Comparison of ENCODE assay signal across 8 mouse cellular contexts in genomic region chr8:123515540-123515897, GRCm38 (mm10). TPM values are rescaled to one million over a fixed set of nuclear protein-coding genes. Genes with fewer than 3 reads are reported as not detected.
A peak's percentile ranks its signal among the peaks of the same experiment; 100 is the strongest.
DNase-seq lines count a peak whose midpoint lies in the region; ATAC-seq and TF ChIP-seq lines count a peak whose summit lies in the region.

No protein-coding gene starts in this region.

- H3K9ac ChIP-seq in heart, embryonic 13.5 days, result no peak overlapping the region
- H3K9ac ChIP-seq in ES-E14 (ENCODE audit: insufficient read depth, low read depth, low read length, poor library complexity, severe bottlenecking), result no peak overlapping the region

- WGBS in heart, embryonic 13.5 days, result 2% methylated on average over 11 of the region's 11 CpGs
- WGBS in midbrain, embryonic 10.5 days, result 2% methylated on average over 11 of the region's 11 CpGs
- WGBS in thymus, adult 2 months, result 7% methylated on average over 11 of the region's 11 CpGs

- in situ Hi-C loops in ES-E14 (cut with MboI; ENCODE audit: low sequenced_read_pairs in 2 of 2, unreplicated experiment in 2 of 2), result no loop called here

- H3K36me3 ChIP-seq in heart, embryonic 13.5 days, result peaks cover 2% of the 10 kb centered on the region
- peaks cover 2% of the 10 kb centered on the region; the same call in 1 of the 2 replicates for H3K36me3 ChIP-seq in ES-E14 (ENCODE audit: control insufficient read depth, insufficient read depth, low read length, poor library complexity, severe bottlenecking)
- H3K36me3 ChIP-seq in midbrain, embryonic 10.5 days, result peaks cover 9% of the 10 kb centered on the region
- no peaks in the 10 kb centered on the region for H3K36me3 ChIP-seq in thymus, adult 2 months (ENCODE audit: control insufficient read depth, insufficient read depth, low read length)

- DNase-seq in heart, postnatal 4 days, result no peak
- no peak for DNase-seq in ES-E14 (ENCODE audit: low read depth, low spot score)
- peak; percentile 20 for DNase-seq in forelimb bud, embryonic 11.5 days (ENCODE audit: low read depth, low spot score)
- no peak for DNase-seq in midbrain, embryonic 10.5 days (ENCODE audit: low spot score)
- DNase-seq in thymus, adult 2 months, result no peak
- no peak for DNase-seq in natural killer cell, adult 2 months (ENCODE audit: low spot score in 2 of 2)
- no peak for DNase-seq in kidney, postnatal 10 days

- H3K4me3 ChIP-seq in heart, embryonic 13.5 days, result peak overlapping the region; percentile 62
- peak overlapping the region; percentile 18 to 37; a peak in 3 of 4 replicates for H3K4me3 ChIP-seq in ES-E14 (ENCODE audit: insufficient read depth in 1 of 2, low read depth in 1 of 2, low read length in 2 of 2, poor library complexity in 1 of 2, severe bottlenecking in 1 of 2)
- H3K4me3 ChIP-seq in midbrain, embryonic 10.5 days, result peak overlapping the region; percentile 82
- no peak overlapping the region for H3K4me3 ChIP-seq in thymus, adult 2 months (ENCODE audit: control insufficient read depth, insufficient read depth, low read length)

- H3K27me3 ChIP-seq in heart, embryonic 13.5 days (replicated peaks), result peaks cover 58% of the 10 kb centered on the region
- H3K27me3 ChIP-seq in midbrain, embryonic 10.5 days (ENCODE audit: low read depth, poor library complexity, severe bottlenecking), result peaks cover 54% of the 10 kb centered on the region
- peaks cover 15% of the 10 kb centered on the region; the same call in 1 of the 2 replicates for H3K27me3 ChIP-seq in thymus, adult 2 months (ENCODE audit: control insufficient read depth, insufficient read depth, low read length)

- no peak for TF ChIP-seq POLR2A in thymus, adult 2 months (IDR thresholded peaks at IDR 0.05; ENCODE audit: control insufficient read depth, extremely low read depth, insufficient read depth, low read length, poor library complexity)

- H3K9me3 ChIP-seq in heart, embryonic 13.5 days, result no peaks in the 10 kb centered on the region
- no peaks in the 10 kb centered on the region for H3K9me3 ChIP-seq in ES-E14 (ENCODE audit: control insufficient read depth, insufficient read depth, low read depth, low read length)
- no peaks in the 10 kb centered on the region for H3K9me3 ChIP-seq in midbrain, embryonic 10.5 days (replicated peaks)

- peaks cover 33% of the 10 kb centered on the region for H3K4me1 ChIP-seq in heart, embryonic 13.5 days
- H3K4me1 ChIP-seq in ES-E14 (ENCODE audit: control insufficient read depth in 2 of 2, insufficient read depth in 2 of 2, low read length in 2 of 2, poor library complexity in 1 of 2), result peaks cover 0 to 3% of the 10 kb centered on the region in 2 experiments; a peak in 2 of 4 replicates
- peaks cover 52% of the 10 kb centered on the region for H3K4me1 ChIP-seq in midbrain, embryonic 10.5 days
- peaks cover 21% of the 10 kb centered on the region for H3K4me1 ChIP-seq in thymus, adult 2 months (replicated peaks; ENCODE audit: control insufficient read depth, insufficient read depth, low read length)

- TF ChIP-seq CTCF in thymus, adult 2 months (IDR thresholded peaks at IDR 0.05; ENCODE audit: borderline replicate concordance, control insufficient read depth, extremely low read depth, insufficient read depth, low read length, poor library complexity), result no peak

- H3K27ac ChIP-seq in heart, embryonic 13.5 days (replicated peaks), result no peak overlapping the region
- no peak overlapping the region for H3K27ac ChIP-seq in ES-E14 (ENCODE audit: insufficient read depth, low read depth, low read length, poor library complexity, severe bottlenecking)
- H3K27ac ChIP-seq in midbrain, embryonic 10.5 days (replicated peaks), result peak overlapping the region; percentile 92
- H3K27ac ChIP-seq in thymus, adult 2 months (ENCODE audit: control insufficient read depth, insufficient read depth, low read length), result no peak overlapping the region

- no peak for ATAC-seq in heart, embryonic 13.5 days (ENCODE audit: extremely low read depth, insufficient number of reproducible peaks, low FRiP score, low TSS enrichment)

- peak overlapping the region; percentile 89 for H3K4me2 ChIP-seq in heart, embryonic 13.5 days

TF ChIP-seq in ES-E14, 5 proteins besides CTCF, POLR2A, EP300 and RAD21:
- TF ChIP-seq ZC3H11A (IDR thresholded peaks at IDR 0.05; ENCODE audit: borderline replicate concordance, low read depth, low read length), result no peak
- TF ChIP-seq CHD2 (IDR thresholded peaks at IDR 0.05; ENCODE audit: low read depth, low read length), result no peak
- no peak for TF ChIP-seq HCFC1 (IDR thresholded peaks at IDR 0.05; ENCODE audit: borderline replicate concordance, insufficient read depth, low read length)
- TF ChIP-seq ZNF384 (IDR thresholded peaks at IDR 0.05; ENCODE audit: low read depth, low read length), result no peak
- TF ChIP-seq MAFK (IDR thresholded peaks at IDR 0.05; ENCODE audit: insufficient read depth, low read depth, low read length), result no peak

RNA-seq across cellular contexts. Expression of gene Dbndd1, which starts 0.3 kb away (rescaled TPM):
- 1.3 and 1.4 TPM in 2 replicates for polyA plus RNA-seq in heart, embryonic 13.5 days (2015; fragmentation: Nextera tagmentation; extraction: Ambion mirVana)
- total RNA-seq in heart, postnatal 4 days (2021), result not detected
- total RNA-seq in ES-E14 (2012; rRNA removed), result 1.4 and 1.6 TPM in 2 replicates
- 19.0 and 26.7 TPM in 2 replicates for polyA plus RNA-seq in midbrain, embryonic 10.5 days (2016; fragmentation: Nextera tagmentation; extraction: Ambion mirVana)
- polyA plus RNA-seq in thymus, adult 2 months (2012; rRNA removed), result 1.3 and 2.1 TPM in 2 replicates

RNA-seq across cellular contexts. Expression of gene Gas8, which starts 3.1 kb away (rescaled TPM):
- 13.5 and 14.7 TPM in 2 replicates for polyA plus RNA-seq in heart, embryonic 13.5 days (2015; fragmentation: Nextera tagmentation; extraction: Ambion mirVana)
- 1 to 10 TPM; 6.7 to 7.0 TPM for total RNA-seq in heart, postnatal 4 days (2021)
- total RNA-seq in ES-E14 (2012; rRNA removed), result 16.2 and 25.3 TPM in 2 replicates
- 42.5 and 43.0 TPM in 2 replicates for polyA plus RNA-seq in midbrain, embryonic 10.5 days (2016; fragmentation: Nextera tagmentation; extraction: Ambion mirVana)
- 9.7 and 9.9 TPM in 2 replicates for polyA plus RNA-seq in thymus, adult 2 months (2012; rRNA removed)

RNA-seq across cellular contexts. Expression of gene Afg3l1, which starts 37.8 kb away (rescaled TPM):
- 47.4 and 47.7 TPM in 2 replicates for polyA plus RNA-seq in heart, embryonic 13.5 days (2015; fragmentation: Nextera tagmentation; extraction: Ambion mirVana)
- total RNA-seq in heart, postnatal 4 days (2021), result 10 to 100 TPM; 56.2 to 56.3 TPM
- total RNA-seq in ES-E14 (2012; rRNA removed), result 80.0 and 96.7 TPM in 2 replicates
- polyA plus RNA-seq in midbrain, embryonic 10.5 days (2016; fragmentation: Nextera tagmentation; extraction: Ambion mirVana), result 69.3 and 74.2 TPM in 2 replicates
- polyA plus RNA-seq in thymus, adult 2 months (2012; rRNA removed), result 29.9 and 33.4 TPM in 2 replicates
